Mouse (Mus musculus) MEL (cell line): ENCODE measurements around the gene Trim14.

Experiments
- CHD1 ChIP-seq: IDR thresholded peaks from 2 replicates; pipeline ENCODE4 v1.6.1; 2012; ENCODE audit warnings: low read depth, mild to moderate bottlenecking, inconsistent platforms, low read length, improper control_type of control experiment
- CTCF ChIP-seq, 3 experiments: IDR thresholded peaks in 2 of 3; conservative IDR thresholded peaks in 1 of 3; 2 replicates each; pipeline ENCODE4 v1.5.1; 2011 to 2012; ENCODE audit warnings: low read length in 3 of 3, low read depth in 2 of 3, mild to moderate bottlenecking in 2 of 3, improper control_type of control experiment in 1 of 3, inconsistent platforms in 1 of 3, mixed read lengths in 1 of 3, moderate library complexity in 1 of 3; ENCODE audit not compliant: control insufficient read depth in 1 of 3, insufficient read depth in 1 of 3, poor library complexity in 1 of 3, severe bottlenecking in 1 of 3
- MXI1 ChIP-seq: IDR thresholded peaks from 2 replicates; pipeline ENCODE4 v1.6.1; 2011; ENCODE audit warnings: mild to moderate bottlenecking, low read depth, low read length, improper control_type of control experiment
- MYB ChIP-seq: IDR thresholded peaks from 2 replicates; pipeline ENCODE4 v1.6.1; 2011; ENCODE audit warnings: mild to moderate bottlenecking, low read depth, low read length, improper control_type of control experiment
- NRF1 ChIP-seq: IDR thresholded peaks from 2 replicates; pipeline ENCODE4 v1.6.1; 2014; ENCODE audit warnings: low read depth, mild to moderate bottlenecking, inconsistent platforms, low read length, improper control_type of control experiment, moderate library complexity; ENCODE audit not compliant: poor library complexity, insufficient read depth, severe bottlenecking
- POLR2A ChIP-seq, 2 experiments: IDR thresholded peaks; 2 replicates each; pipeline ENCODE4 v1.6.1; 2011 to 2012; ENCODE audit warnings: low read length in 2 of 2, mild to moderate bottlenecking in 2 of 2, control low read depth in 1 of 2, improper control_type of control experiment in 1 of 2, low read depth in 1 of 2, moderate library complexity in 1 of 2; ENCODE audit not compliant: control insufficient read depth in 1 of 2, insufficient read depth in 1 of 2, poor library complexity in 1 of 2
- TAL1 ChIP-seq: IDR thresholded peaks from 2 replicates; pipeline ENCODE4 v1.6.1; 2012; ENCODE audit warnings: mild to moderate bottlenecking, inconsistent platforms, low read length, moderate library complexity, mixed read lengths

DNA sequence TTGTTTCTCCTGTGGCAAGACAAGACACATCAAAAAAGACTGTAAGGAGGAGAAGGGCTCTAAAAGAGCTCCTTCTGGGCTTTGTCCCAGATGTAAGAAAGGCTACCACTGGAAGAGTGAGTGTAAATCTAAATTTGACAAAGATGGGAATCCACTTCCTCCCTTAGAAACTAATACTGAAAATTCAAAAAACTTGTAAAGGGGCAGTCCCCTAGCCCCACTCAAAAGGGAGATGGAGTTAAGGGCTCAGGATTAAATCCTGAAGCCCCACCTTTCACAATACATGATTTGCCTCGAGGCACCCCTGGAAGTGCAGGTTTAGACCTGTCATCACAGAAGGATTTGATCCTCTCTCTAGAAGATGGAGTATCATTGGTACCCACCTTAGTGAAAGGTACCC is 42.3 kb upstream of the Trim14 start:
- TF ChIP-seq CTCF (IDR thresholded peaks at IDR 0.05 in 2 of 3, conservative IDR thresholded peaks at IDR 0.05 in 1 of 3; ENCODE audit: control insufficient read depth in 1 of 3, insufficient read depth in 1 of 3, low read depth in 2 of 3, low read length in 3 of 3, poor library complexity in 1 of 3, severe bottlenecking in 1 of 3) (no peak), NRF1 (no peak), TAL1 (no peak), MYB (no peak), MXI1 (no peak), POLR2A (IDR thresholded peaks at IDR 0.05; ENCODE audit: control insufficient read depth in 1 of 2, insufficient read depth in 1 of 2, low read depth in 1 of 2, low read length in 2 of 2, poor library complexity in 1 of 2) (no peak), CHD1 (no peak)
